Mouse (Mus musculus) hindbrain, embryonic 14.5 days (tissue): ENCODE results near the gene Nt5dc3. TPM values are rescaled to one million over a fixed set of nuclear protein-coding genes. Genes with fewer than 3 reads are reported as not detected.

ENCODE experiments used
- ATAC-seq: fragments of 200-750 bp; cut with Nextera tagmentation; 2 replicates; pipeline ENCODE4 v1.8.0; 2017; ENCODE audit warnings: moderate number of reproducible peaks, mild to moderate bottlenecking, moderate TSS enrichment, moderate library complexity; ENCODE audit not compliant: low FRiP score
- DNase-seq: peaks from one replicate; pipeline ENCODE4 v3.0.0-alpha.2; 2015; ENCODE audit warnings: low spot score
- H3K27ac ChIP-seq: fragments of 300-500 bp; sonication (generic); 2 replicates; pipeline ENCODE4 v1.5.1; 2014; ENCODE audit warnings: mild to moderate bottlenecking, moderate library complexity
- H3K27me3 ChIP-seq: fragments of 300-500 bp; sonication (generic); 2 replicates; pipeline ENCODE4 v1.6.1; 2014; ENCODE audit warnings: mild to moderate bottlenecking, low read length, mixed read lengths; ENCODE audit not compliant: control insufficient read depth, insufficient read depth
- H3K36me3 ChIP-seq: fragments of 300-500 bp; sonication (generic); replicated peaks from 2 replicates; pipeline ENCODE4 v1.6.1; 2014; ENCODE audit not compliant: control insufficient read depth, insufficient read depth
- H3K4me1 ChIP-seq: fragments of 300-500 bp; sonication (generic); replicated peaks from 2 replicates; pipeline ENCODE4 v1.6.1; 2014; ENCODE audit warnings: antibody characterized with exemption, low read length, mixed read lengths; ENCODE audit not compliant: control insufficient read depth, insufficient read depth
- H3K4me2 ChIP-seq: fragments of 300-500 bp; sonication (generic); replicated peaks from 2 replicates; pipeline ENCODE4 v1.6.1; 2014; ENCODE audit warnings: mild to moderate bottlenecking, moderate library complexity
- H3K4me3 ChIP-seq: fragments of 300-500 bp; sonication (generic); replicated peaks from 2 replicates; pipeline ENCODE4 v1.5.1; 2014; ENCODE audit warnings: mild to moderate bottlenecking, low read length
- H3K9ac ChIP-seq: fragments of 300-500 bp; sonication (generic); 2 replicates; pipeline ENCODE4 v1.6.1; 2014
- H3K9me3 ChIP-seq: fragments of 300-500 bp; sonication (generic); 2 replicates; pipeline ENCODE4 v1.6.1; 2016; ENCODE audit warnings: low read length; ENCODE audit not compliant: control insufficient read depth
- WGBS: fragments of 180-500 bp; shearing (Covaris S2); extraction: QIAGEN DNeasy Blood & Tissue Kit; methylation state at CpG from one replicate; pipeline ENCODE4 v1.1.7; 2014; 5-methylcytosine and 5-hydroxymethylcytosine counted together
- polyA plus RNA-seq: library from polyadenylated mRNA; unstranded; fragments of >200 nt; fragmentation: Nextera tagmentation; extraction: Ambion mirVana; gene quantifications from 2 replicates; pipeline ENCODE4 v1.2.1, GENCODE M21; 2014

The Nt5dc3 gene
- polyA plus RNA-seq, 1 experiment from 2014 or later = 17.3 TPM

DNA sequence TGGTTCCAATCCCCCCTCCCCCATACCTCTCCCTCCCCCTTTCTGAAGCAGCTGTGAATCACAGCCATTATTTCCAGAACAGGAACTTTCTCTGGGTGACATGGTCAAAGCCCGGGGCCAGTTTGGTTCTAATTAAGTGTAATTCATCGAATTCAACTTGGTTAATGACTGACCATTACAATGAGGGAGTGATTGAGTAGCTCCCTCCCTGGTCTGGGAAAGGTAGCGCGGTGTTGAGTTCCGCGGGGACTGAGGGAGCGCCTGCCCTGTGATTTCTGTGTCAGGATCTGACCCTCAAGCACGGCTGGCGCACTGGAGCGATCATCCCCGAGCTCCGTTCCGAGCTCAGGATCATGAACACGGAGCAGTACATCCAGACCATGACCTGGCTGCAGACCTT, 46.1 kb downstream of the Nt5dc3 start:
- DNase-seq = no peak
- Histone ChIP-seq H3K27me3 (no peaks in the 10 kb centered on the region), H3K27ac (no peak overlapping the region), H3K4me1 (peaks cover 4% of the 10 kb centered on the region), H3K9ac (no peak overlapping the region), H3K9me3 (no peaks in the 10 kb centered on the region), H3K4me2 (no peak overlapping the region), H3K4me3 (no peak overlapping the region), H3K36me3 (peaks cover 34% of the 10 kb centered on the region)
- WGBS = 64% methylated on average over 14 of the region's 14 CpGs
- ATAC-seq = no peak

DNA sequence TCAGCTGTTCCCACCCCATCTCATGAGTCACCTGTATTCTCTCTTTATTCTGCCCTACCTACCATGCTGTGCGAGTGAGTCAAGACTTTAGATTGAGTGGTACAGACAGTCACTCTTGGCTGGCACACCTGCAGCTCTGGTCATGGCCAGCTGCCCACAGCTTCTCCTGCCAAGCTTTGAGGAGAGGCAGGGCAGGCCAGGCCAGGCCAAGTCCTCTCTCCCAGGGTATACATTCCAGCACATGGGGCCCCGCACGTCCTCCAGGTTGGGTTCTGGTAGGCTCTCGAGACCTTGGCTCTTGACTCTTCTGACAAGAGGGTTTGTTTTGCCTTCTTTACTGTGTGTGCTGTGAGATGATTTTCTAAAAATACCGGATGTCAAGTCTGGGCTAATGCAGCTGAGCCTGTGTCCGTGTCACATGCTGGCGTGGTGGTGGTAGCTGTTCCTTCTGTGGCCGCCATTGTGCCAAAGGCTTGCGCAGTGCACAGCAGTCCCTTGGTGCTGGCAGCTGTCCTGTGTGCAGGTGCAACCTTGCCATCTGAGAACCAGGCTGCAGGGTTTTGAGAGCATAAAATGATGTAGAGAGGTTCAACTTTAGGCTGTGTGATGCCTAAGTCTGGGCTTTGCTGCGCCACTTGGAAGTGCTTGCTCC, 47.2 kb downstream of the Nt5dc3 start:
- no peak for ATAC-seq
- Histone ChIP-seq H3K4me3 (no peak overlapping the region), H3K9ac (no peak overlapping the region), H3K27ac (no peak overlapping the region), H3K27me3 (no peaks in the 10 kb centered on the region), H3K36me3 (peaks cover 27% of the 10 kb centered on the region), H3K9me3 (no peaks in the 10 kb centered on the region), H3K4me1 (no peaks in the 10 kb centered on the region), H3K4me2 (no peak overlapping the region)
- no peak for DNase-seq
- WGBS = 88% methylated on average over 10 of the region's 10 CpGs

DNA sequence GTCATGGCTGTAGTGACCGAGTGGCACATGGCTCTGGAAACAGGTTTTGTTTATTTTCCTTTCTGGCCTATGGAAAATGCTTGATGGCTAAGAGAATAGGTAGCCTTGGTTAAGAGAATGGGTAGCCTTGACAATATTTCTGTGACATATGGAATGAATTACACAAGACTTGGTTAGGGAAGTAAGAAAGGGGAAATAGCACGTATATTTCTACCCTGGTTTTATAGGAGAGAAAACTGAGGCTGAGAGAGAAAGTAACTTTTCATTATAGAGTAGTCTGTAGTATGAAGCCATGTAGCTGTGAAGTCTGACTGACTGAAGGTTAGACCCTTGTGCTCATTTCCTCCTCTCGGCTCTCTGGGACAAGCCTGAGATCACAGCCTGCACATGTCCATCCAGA, 48.1 kb downstream of the Nt5dc3 start:
- H3K9me3 ChIP-seq = no peaks in the 10 kb centered on the region
- no peaks in the 10 kb centered on the region for H3K4me1 ChIP-seq
- ATAC-seq = no peak
- no peak overlapping the region for H3K4me3 ChIP-seq
- H3K27me3 ChIP-seq = no peaks in the 10 kb centered on the region
- H3K27ac ChIP-seq = no peak overlapping the region
- H3K36me3 ChIP-seq = peaks cover 23% of the 10 kb centered on the region
- 80% methylated on average over 3 of the region's 3 CpGs for WGBS
- H3K4me2 ChIP-seq = no peak overlapping the region
- H3K9ac ChIP-seq = no peak overlapping the region
- DNase-seq = no peak

GRCm38 (mm10) chr10:86828221-86829135, 49.7 kb downstream of the Nt5dc3 start:
- H3K9me3 ChIP-seq = no peaks in the 10 kb centered on the region
- H3K27ac ChIP-seq = no peak overlapping the region
- H3K4me1 ChIP-seq = no peaks in the 10 kb centered on the region
- no peak overlapping the region for H3K4me3 ChIP-seq
- no peaks in the 10 kb centered on the region for H3K27me3 ChIP-seq
- no peak overlapping the region for H3K9ac ChIP-seq
- H3K4me2 ChIP-seq = no peak overlapping the region
- 85% methylated on average over 15 of the region's 15 CpGs for WGBS
- peaks cover 21% of the 10 kb centered on the region for H3K36me3 ChIP-seq
- ATAC-seq (no peak; the same call in 1 of the 2 replicates), DNase-seq (no peak)

GRCm38 (mm10) chr10:86829515-86829914, 50.7 kb downstream of the Nt5dc3 start:
- Histone ChIP-seq H3K9me3 (no peaks in the 10 kb centered on the region), H3K27me3 (no peaks in the 10 kb centered on the region), H3K4me1 (no peaks in the 10 kb centered on the region), H3K9ac (no peak overlapping the region), H3K27ac (no peak overlapping the region), H3K4me2 (no peak overlapping the region), H3K36me3 (peaks cover 22% of the 10 kb centered on the region), H3K4me3 (no peak overlapping the region)
- WGBS = 89% methylated on average over 2 of the region's 2 CpGs
- ATAC-seq (no peak), DNase-seq (no peak)

DNA sequence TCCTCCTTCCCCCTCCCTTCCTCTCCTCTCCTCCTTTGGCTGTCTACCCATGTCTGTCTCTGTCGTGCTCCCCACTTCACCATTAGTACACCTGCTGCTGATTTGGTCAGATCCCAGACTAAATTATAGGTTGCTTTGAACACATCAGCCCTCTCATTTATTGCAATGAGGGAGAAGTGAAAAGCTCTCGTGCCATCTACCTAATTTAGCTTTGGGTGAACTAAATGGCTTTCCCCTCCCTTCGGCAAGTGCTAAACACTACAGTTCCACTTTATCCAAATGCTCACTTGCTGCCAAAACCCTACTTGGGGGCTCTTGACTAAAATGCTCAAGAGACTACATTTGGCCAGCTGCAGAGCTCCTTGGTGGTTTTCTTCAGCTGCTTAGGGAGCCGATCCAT, 58.0 kb downstream of the Nt5dc3 start:
- DNase-seq = no peak
- 82% methylated on average over 4 of the region's 4 CpGs for WGBS
- ATAC-seq = no peak
- Histone ChIP-seq H3K27ac (no peak overlapping the region), H3K36me3 (peaks cover 23% of the 10 kb centered on the region), H3K9ac (no peak overlapping the region), H3K4me1 (no peaks in the 10 kb centered on the region), H3K27me3 (no peaks in the 10 kb centered on the region), H3K4me3 (no peak overlapping the region), H3K4me2 (no peak overlapping the region), H3K9me3 (no peaks in the 10 kb centered on the region)

- H3K4me2 ChIP-seq = no peak overlapping the region
- no peaks in the 10 kb centered on the region for H3K9me3 ChIP-seq
- WGBS = 87% methylated on average over 6 of the region's 6 CpGs
- H3K27ac ChIP-seq = no peak overlapping the region
- H3K4me1 ChIP-seq = no peaks in the 10 kb centered on the region
- H3K36me3 ChIP-seq = peaks cover 18% of the 10 kb centered on the region
- no peaks in the 10 kb centered on the region for H3K27me3 ChIP-seq
- ATAC-seq = no peak
- no peak overlapping the region for H3K9ac ChIP-seq
- DNase-seq = no peak
- H3K4me3 ChIP-seq = no peak overlapping the region
Measured at GRCm38 (mm10) chr10:86838827-86839226, 60.0 kb downstream of the Nt5dc3 start.

DNA sequence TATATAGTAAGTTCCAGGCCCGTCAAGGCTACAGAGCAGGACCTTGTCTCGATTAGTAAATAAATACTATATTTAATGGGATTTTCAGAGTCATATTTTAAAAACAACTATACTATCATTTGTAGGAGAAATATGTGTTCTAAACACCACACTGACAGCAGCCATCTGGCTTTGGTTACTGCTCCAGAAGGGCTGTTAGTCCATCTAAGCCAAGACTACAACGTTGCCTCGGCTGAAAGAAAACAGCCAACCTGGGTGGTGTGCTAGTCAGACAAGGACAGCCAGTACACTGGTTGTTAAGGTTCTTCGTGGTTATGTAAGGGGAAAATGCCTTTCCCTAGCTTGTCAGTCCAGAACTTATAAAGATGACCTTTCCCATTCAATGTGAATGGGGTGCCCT, 63.9 kb downstream of the Nt5dc3 start:
- WGBS = 93% methylated on average over 5 of the region's 5 CpGs
- no peak for DNase-seq
- Histone ChIP-seq H3K9ac (no peak overlapping the region), H3K27me3 (no peaks in the 10 kb centered on the region), H3K4me1 (no peaks in the 10 kb centered on the region), H3K4me3 (no peak overlapping the region), H3K36me3 (peaks cover 4% of the 10 kb centered on the region; the same call in 1 of the 2 replicates), H3K9me3 (no peaks in the 10 kb centered on the region), H3K4me2 (no peak overlapping the region), H3K27ac (no peak overlapping the region)
- no peak for ATAC-seq

DNA sequence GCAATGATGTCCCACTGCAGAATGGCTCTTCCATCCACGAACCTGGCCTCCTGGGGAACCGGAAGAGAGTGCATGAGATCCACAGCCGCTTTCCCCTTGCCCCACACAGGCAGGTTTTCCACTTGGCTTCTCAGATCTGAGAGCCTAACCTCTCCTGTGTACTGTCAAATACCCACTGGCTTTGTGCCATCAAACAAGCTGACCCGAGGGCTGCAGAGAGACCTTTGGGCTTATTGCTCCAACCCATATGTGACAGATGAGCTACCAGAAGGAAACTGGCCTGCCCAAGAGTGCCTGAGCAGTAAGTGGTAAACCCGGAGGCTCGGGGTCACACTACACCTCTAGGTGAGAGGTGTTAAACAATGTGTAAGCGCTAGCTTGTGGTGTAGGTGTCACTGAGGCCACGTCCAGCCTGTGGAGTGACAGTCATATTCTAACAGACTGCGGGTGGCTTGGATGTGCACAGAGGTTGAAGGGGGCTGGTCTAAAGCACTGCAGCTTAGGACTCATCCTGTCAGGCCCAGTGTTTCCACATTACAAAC, 68.2 kb downstream of the Nt5dc3 start:
- 88% methylated on average over 9 of the region's 9 CpGs for WGBS
- no peaks in the 10 kb centered on the region for H3K4me1 ChIP-seq
- H3K27ac ChIP-seq = no peak overlapping the region
- no peaks in the 10 kb centered on the region for H3K36me3 ChIP-seq
- no peaks in the 10 kb centered on the region for H3K9me3 ChIP-seq
- DNase-seq (no peak), ATAC-seq (no peak)
- no peak overlapping the region for H3K9ac ChIP-seq
- no peak overlapping the region for H3K4me2 ChIP-seq
- no peak overlapping the region for H3K4me3 ChIP-seq
- no peaks in the 10 kb centered on the region for H3K27me3 ChIP-seq
